Mouse (Mus musculus) common myeloid progenitor, adult 5-6 weeks (primary cell): ENCODE measurements at regions not wholly inside any gene's neighbourhood (a gene's known extent, or its start where the extent isn't known, plus 50 kb on each side); places are given as distances from the start of the nearest gene placed in this dataset.

Experiments used
- ATAC-seq: replicated peaks from 2 replicates; pipeline ENCODE4 v1.8.0; 2016; ENCODE audit warnings: low read depth, mild to moderate bottlenecking, moderate TSS enrichment, inconsistent platforms; ENCODE audit not compliant: poor library complexity, severe bottlenecking

- ATAC-seq, result no peak
These were observed 174.1 kb upstream of the App start for GRCm38 (mm10) chr16:85347621-85348020.

DNA sequence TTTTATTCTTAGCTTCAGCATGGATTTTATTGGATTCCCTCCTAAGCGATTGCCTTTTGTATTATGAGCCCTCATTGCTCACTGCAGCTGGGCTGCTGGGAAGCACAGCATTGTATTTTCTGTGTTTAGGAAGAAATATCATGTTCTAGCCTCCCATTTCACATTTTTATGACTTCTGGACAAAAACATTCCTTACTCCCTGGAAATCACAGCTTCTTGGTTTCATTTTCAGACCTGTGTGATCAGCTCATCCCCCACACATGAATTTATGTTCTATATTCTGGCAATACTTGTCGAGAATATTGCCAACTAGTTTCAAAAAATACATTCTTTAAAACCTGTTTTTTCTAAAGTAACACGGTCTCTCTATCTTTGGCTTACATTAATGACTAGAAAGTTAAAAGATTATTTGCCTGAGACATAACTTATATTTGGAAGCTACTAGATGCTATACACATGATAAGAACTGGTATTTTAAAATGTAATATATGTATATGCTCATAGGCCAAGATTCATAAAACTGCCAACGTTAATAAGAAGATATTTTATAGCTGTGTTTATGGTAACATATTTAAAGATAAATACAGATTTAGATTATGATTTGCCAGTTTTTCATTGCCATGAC lies 163.0 kb upstream of the App start:
- no peak for ATAC-seq

GRCm38 (mm10) chr16:85333543-85333942 lies 160.0 kb upstream of the App start:
- ATAC-seq, result no peak

DNA sequence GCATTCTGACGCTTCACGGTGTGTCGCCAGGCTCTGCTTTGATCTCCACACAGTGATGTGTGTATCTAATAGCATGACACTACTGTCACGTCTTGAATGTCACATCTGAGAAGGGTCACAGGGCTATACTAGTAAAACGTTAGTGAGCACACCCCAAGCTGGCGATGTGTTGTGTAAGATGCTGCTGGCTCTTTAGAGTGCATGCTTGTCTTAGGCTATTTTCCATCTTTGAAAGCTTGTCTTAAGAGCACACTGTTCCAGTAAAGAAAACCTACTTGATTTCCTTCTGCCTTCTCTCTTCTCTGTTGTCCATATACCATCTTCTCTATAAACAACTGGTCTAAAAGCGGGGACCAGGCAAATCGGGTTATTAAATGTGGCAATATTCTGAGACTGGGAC lies 138.5 kb upstream of the App start:
- ATAC-seq, result no peak

DNA sequence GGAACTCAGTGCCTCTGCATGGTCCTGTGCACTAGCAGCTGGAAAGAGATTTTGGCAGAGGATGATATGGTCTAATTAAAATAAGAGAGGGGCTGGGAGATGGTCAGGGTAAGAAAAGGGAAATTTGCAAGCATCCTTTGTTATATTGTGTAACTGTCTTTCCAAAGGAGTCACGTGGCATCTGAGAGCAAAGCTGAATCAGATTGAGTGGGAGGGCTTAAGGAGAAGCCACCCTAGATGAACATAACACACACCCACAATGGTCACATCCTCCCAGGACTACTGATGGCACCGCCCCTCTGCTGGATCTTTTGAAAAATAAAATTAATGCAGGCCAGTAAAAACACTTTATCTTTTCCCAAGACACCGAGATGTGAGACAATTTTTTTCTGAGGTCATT lies 135.9 kb upstream of the App start:
- no peak for ATAC-seq

DNA sequence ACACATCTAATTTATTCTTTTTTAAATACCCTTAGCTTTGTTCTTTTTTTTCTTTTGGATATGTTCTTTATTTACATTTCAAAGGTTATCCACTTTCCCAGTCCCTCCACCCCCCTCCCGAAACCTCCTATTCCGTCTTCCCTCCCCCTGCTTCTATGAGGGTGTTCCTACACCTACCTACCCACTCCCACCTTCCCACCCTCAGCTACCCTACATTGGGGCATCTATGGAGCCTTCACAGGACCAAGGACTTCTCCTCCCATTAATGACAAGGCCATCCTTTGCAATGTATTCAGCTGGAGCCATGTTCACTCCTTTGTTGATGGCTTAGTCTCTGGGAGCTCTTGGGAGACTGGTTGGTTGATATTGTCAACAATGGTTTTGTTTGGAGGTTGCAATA lies 134.9 kb upstream of the App start:
- no peak for ATAC-seq

DNA sequence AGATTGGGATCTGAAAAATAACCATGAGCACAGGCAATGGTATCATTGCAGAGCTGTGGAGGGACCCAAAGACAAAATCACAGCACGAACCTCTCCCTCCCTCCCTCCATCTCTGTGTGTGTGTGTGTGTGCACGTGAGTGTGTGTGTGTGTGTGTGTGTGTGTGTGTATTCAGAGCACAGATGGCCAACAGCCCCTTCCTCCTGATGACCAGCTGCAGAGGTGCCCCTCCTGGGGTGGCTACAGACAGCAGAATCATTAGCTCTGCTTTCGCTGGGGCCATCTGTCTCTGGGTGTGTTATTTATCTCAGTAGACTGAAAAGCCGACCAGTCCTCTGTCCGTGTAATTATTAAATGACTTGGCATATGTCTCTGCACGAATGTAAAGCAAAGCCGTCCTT lies 134.4 kb upstream of the App start:
- ATAC-seq, result no peak

GRCm38 (mm10) chr16:85300092-85300853 lies 126.7 kb upstream of the App start:
- ATAC-seq, result no peak

- no peak for ATAC-seq
These were observed 125.0 kb upstream of the App start for GRCm38 (mm10) chr16:85298559-85298958.

DNA sequence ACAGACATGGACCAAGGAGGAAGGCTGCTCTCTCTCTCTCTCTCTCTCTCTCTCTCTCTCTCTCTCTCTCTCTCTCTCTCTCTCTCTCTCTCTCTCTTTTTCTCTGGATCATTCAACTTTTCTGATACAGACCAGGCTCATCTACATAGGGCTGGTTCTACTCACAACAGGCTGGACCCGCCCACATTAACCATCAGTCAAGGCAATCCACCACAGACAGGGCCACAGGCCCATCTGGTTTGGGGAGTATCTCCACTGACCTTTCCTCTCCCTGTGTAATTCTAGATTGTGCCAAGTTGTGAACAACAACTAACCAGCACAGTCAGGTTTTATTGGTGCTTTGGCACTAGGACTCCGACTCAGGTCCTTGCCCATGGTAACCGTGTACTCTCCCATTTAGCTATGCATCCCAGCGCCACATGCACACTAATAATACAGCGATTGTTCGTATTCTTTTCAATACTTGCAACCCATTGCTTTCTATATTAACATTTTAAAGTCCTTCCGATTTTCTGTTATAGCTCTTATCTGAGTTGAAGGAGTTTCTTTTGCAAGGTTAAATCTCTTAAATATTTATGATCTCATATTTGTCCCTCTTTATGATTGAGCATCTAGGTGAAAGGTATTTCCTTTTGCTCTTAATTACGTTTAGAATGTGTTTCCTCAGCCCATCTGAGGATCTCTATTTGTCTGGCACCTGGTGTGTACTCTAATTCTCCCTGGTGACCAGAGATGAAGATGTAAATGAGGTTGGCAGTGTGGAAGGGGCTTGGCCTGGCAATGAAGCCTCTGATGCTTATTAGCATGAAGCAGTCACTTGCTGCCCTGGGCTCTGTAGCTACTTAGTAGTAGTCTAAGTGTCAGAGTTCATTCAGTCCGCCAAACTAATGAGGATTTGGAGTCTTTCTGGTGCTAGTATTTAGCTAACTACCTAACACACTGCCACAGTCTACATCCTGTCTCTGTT lies 117.7 kb upstream of the App start:
- no peak for ATAC-seq

DNA sequence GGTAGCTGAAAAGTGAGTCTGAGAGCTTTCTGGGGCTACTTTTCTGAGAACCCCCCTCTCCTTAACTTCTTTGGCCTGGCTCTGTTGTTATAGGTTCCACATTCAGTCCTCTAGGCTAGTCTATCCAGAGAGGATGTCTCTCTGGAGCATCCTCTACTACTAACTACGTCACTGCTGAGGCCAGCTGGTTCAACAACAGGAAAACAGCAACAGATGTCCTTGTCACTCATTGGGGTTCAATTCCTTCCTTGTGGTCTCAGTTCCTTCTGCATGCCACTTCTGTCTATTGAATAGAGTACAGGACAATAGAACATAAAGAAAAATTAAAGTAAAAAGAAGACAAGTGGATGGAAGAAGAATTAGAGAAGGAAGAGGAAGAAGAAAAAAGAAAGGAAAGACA lies 104.3 kb upstream of the App start:
- 0 out of 2 replicates have a peak, but pooled peaks have one; percentile 29 for ATAC-seq

- ATAC-seq, result no peak
These were observed 96.1 kb upstream of the App start for GRCm38 (mm10) chr16:85269681-85270080.

GRCm38 (mm10) chr16:85259838-85260237 lies 86.3 kb upstream of the App start:
- no peak for ATAC-seq

- ATAC-seq, result no peak
These were observed 73.7 kb upstream of the App start for GRCm38 (mm10) chr16:85247301-85247700.

GRCm38 (mm10) chr16:85233037-85233436 lies 59.5 kb upstream of the App start:
- no peak for ATAC-seq

DNA sequence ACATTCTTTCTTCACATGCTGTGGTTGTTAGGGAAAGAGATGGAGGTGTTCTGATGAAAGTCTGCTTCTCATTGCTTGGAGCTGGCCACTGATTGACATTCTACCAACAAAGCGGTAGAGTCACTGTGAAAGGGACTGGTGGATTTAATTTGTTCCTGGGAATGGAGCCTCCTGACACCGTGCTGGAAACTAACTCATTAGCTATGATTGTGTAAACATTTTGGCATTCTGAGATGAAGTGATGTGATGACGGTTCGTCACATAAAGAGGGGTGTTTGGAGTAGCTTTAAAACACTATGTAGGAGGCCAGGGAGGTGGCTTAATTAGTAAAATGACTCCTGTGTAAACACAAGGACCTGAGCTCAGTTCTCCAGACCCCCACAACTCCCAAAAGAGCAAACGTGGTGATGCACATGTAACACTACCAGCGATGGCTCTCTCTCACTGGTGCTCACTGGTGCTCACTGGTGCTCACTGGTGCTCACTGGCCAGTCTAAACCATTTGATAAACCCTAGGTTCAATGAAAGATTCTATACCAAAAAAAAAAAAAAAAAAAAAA lies 58.4 kb upstream of the App start:
- no peak for ATAC-seq

GRCm38 (mm10) chr16:85231330-85231729 lies 57.8 kb upstream of the App start:
- ATAC-seq, result no peak

- ATAC-seq, result no peak
These were observed 50.8 kb upstream of the App start for GRCm38 (mm10) chr16:85224325-85224724.
